Mouse (Mus musculus): ENCODE results near the gene Gabpb2. TPM values are rescaled to one million over a fixed set of nuclear protein-coding genes. Genes with fewer than 3 reads are reported as not detected.
A peak's percentile ranks its signal among the peaks of the same experiment; 100 is the strongest.

Gabpb2 gene
- polyA plus RNA-seq, 1 experiment = 21.4 TPM

DNA sequence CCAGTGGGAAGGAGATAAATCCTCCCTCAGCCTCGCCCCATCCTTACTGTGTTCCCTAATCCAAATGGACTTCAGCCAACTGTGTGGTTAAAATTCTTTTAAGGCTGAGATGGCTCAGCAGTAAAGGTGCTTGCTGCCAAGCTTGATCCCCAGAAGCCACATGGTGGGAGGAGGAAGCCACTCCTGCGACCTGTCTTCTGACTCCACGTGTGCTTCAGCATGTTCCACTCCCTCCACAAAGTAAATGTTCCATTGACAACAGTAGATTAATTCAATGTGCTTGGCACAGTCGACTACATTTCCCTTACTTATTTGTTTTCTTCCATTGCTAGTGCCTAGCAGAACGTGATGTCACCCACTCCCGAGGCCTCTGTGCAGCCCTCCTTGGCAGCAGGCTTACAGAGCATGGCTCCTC, 23.0 kb downstream of the Gabpb2 start:
- no peak for DNase-seq (ENCODE audit: low spot score)

DNA sequence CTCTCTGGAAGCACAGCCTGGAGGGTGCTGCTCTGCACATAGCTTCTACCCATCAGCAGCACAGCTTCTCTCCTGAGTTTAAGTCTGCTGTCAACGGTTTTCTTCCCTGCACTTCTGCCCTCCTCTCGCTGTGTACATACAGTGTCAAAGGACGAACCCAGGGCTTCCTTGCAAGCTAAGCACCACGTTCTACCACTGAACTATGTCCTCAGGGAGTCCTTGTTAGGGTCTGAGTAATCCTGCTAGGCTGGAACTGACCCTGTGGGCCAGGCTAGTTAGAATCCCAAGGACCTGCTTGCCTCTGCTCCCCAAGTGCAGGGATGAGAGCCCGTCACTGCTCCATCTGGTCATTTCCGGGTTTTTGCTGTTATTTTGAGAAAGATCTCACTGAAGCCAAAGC, 30.8 kb downstream of the Gabpb2 start:
- no peak for DNase-seq (ENCODE audit: low spot score)

DNA sequence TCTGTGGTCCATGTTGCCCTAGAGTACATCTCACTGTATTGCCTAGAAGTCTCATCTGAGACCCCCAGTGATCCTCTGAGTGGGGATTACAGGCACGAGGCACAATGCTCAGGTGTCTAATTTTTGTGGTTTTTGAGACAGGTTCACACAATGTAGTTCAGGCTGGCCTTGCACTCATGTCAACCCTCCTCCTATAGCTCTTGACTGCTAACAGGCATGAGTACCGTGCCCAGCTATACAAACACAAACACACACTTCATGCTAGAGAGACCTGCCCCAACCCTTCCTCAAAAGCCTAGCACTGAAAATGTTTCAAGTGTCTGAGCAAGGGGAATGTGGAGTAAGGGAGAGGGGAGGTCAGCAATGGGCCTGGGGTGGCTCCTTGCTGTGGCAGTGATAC, 31.6 kb downstream of the Gabpb2 start:
- DNase-seq (ENCODE audit: low spot score) = no peak

DNA sequence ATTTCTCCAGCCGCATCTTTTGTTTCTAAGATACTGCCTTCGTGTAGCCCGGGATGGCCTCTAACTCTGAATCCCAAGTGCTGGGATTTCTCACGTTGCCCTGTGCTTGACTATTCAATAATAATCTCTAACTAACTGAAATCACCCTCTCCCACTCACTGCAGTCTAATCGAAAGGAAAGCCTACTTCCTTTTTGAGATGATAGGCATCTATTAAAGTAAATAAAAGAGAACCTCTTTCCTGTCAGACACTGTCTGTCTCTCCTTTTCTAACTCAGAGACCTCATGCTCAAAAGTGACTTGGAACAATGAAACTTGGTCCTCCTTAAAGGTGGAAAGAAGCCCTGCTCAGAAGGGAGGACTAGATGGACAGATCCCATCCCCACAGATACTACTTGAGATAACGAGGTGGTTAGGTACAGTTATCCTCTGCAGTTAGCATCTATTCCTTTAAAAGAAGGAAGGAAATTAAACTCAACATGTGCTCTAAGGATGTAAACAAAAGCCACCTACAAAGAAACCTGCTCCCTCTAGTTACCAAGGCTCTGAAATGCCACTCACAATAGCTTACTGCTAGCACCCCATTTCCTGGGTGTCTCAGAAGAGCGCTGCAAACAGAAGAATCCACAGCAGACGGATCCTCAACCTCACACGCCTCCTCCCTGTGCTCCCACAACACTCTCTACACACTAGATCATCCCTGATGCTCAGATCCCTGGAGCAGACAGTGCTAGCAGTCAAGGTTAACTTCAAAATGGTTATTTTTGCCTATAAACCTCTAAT, 32.7 kb downstream of the Gabpb2 start:
- DNase-seq (ENCODE audit: low spot score) = no peak

DNA sequence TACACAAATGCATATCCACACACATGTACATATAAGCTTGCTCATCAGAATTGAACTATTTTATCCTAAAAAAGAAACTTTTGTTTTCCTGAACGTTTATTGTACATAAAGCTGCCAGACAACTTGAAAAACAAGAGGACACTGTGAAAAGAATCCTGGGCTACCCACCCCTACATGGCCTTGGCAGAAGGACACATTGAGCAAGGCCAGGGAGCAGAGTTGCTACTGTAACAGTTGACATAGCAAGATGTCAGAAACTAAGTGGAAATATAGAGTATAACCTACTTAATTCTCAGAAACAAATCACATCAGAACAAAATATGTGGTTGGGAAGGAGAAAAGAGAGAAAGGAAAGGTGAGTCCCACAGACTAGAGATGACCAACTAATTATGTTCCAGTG, 35.9 kb downstream of the Gabpb2 start:
- DNase-seq (ENCODE audit: low spot score) = no peak

DNA sequence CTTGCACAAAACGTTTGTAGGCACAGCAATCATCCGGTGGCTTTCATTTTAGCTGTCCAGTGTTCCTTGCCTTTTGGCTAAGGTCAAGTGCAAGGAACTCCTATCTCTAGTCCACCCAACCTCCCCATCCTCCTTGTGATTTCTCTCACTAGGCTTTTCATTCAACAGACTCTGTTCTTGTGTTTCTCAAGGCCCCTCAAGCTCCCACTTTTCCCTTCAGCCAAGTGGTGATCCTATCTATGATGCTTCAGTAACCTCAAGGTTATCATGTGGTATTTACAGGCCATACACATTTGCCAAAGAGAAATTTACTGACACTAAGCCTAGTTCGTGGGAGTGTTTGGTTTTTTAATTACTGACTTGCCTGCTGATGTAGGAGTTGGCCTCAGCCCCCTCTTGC, 37.8 kb downstream of the Gabpb2 start:
- no peak for DNase-seq (ENCODE audit: low spot score)

DNA sequence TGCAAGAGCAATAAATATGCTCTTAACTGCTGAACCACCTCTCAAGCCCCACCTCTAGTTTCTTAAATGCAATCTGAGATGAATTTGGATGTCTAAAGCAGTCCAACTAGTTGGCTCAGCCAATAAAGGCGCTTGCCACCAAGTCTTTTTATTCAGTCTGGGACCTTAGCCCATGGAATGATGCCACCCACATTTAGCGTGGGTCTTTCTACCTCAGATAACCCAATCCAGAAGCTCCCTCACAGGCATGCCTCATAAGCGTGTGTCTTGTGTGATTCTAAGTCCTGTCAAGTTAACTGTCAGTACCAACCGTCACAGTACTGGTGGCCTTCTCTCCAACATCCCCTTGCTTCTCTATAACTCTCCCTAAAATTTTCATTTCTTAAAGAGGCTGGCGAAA, 38.8 kb downstream of the Gabpb2 start:
- DNase-seq (ENCODE audit: low spot score) = no peak

DNA sequence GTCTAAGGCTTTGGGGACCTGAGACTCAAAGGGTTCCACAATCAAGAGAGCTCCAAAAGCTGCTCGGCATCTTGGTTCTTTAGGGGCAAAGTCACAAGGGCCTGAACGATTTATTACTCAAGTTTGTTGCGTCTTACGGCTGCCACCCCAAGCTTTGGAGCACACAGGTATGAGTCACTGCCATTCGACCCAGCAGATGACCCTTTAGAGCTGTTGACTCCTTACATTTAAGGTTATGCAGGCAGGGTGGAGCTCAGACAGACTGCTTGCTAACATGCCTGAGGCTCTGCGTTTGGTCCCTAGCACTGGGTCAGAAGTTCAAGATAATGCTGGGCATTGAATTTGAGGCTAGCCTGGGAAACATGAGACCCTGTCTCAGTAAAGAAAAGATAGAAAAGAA, 40.1 kb downstream of the Gabpb2 start:
- DNase-seq (ENCODE audit: low spot score) = no peak

DNA sequence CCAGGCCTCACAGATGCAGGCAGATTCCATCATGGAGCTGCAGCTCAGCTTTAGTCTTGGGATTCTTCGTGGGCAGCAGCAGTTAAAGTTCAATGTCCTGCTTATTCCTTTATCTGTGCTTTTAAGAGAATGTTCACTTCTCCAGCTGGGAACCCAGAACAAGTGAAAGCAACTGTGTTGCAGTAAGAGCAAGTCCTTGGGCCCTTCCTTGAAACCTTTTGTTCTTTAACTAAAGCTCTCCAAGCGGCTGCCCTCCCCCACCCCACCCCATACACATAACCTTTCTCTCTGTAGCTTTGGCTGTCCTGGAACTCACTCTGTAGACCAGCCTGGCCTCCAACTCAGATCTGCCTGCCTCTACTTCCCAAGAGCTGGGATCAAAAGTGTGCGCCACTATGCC, 41.2 kb downstream of the Gabpb2 start:
- DNase-seq (ENCODE audit: low spot score) = no peak

DNA sequence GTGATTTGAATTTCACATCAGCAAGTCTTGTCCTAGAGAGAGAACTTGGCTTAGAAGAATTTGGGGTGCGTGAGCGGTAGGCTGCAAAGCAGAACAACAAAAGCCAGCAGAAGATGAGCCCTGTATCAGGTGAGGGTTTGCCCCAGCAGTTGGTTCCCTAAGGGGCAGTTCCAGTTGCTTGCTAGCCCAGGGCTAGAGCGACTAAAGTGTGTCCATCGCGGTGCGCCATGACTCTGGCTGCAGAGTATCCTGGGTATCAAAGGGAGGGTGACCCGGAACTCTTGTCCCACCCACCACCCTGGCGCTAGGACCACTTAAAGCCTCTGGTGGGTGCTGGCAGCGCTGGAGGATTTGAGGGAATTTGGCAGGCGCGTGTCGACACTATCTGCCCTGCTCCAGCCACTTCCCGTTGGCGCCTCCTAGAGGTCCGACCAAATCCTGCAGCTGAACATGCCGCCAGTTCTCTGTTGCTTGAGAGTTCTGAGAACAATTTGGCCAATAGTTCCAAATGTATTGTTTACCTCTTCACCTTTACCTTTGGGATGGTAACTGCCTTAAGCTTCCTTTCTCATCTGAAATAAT, 43.6 kb downstream of the Gabpb2 start:
- DNase-seq (ENCODE audit: low spot score) = peak; percentile 59

DNA sequence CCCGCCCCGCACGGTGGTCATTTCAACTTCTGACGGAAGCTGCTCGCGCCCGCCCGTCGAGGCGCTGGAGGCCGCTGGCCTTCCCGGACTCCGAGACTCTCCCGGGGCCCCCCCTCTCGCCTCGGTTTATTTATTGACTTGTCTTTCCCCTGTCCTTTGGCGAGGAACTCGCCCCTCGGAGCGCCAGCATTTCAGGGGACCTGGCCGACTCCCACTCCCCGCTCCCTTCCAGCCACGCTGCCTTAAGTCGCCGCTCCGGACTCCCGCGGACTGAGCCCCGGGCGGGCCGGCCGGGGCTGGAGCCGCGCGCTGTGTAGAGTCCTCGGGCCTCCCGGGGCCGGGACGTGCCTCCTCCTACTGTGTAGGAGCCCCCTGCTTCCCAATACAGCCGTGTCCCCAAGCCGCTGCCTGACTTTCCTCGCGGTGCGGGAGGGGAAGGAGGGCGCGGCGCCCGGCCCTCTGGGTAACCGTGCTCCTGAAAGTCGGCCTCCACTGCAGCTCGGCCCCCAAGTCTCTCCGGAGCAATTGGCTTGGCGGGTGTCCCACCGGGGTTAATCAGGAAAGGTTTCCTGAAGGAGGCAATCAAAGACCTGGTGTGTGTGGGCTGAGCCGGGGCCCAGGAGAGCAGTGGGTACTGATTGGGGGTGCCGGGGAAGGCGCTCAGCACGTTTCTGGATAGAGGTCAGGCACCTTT, 44.3 kb downstream of the Gabpb2 start:
- DNase-seq (ENCODE audit: low spot score) = no peak

DNA sequence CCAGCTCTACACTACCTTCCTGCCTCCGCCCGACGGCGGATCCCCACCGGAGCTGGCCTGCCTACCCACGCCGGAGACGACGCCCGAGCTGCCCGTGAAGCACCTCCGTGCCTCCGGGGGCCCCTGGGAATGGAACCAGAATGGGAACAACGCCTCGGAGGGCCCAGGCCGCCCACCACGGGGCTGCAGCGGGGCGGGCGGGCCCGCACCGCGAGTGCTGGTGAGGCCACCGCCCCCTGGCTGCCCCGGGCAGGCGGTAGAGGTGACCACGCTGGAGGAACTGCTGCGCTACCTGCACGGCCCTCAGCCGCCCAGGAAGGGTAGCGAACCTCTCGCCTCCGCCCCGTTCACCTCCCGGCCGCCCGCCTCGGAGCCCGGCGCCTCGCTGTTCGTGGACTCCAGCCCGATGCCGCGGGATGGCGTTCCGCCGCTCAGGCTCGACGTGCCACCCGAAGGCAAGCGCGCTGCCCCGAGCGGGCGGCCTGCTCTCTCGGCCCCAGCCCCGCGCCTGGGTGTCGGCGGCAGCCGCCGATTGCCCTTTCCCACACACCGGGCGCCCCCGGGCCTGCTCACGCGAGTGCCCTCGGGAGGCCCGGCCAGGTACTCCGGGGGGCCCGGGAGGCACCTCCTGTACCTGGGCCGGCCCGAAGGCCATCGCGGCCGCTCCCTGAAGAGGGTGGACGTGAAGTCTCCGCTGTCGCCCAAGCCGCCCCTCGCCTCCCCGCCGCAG, 45.0 kb downstream of the Gabpb2 start:
- DNase-seq (ENCODE audit: low spot score) = no peak

DNA sequence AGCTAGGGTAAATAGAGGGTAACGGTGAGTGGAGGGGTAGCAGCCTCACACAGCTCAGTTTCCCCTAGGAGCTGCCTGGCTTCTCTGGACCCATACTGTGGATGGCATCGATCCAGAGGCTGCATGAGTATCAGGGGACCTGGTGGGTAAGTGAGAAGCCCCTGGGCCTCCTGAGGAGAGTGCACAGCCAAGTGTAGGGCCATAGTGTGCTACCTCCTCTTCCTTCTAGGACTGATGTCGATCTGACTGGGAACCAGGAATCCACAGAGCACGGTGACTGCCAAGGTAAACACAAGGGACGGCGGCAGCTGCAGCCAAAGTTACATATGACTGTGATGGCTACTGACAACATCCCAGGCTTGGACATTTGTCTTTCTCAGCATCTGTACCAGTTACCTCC, 46.6 kb downstream of the Gabpb2 start:
- no peak for DNase-seq (ENCODE audit: low spot score)

DNA sequence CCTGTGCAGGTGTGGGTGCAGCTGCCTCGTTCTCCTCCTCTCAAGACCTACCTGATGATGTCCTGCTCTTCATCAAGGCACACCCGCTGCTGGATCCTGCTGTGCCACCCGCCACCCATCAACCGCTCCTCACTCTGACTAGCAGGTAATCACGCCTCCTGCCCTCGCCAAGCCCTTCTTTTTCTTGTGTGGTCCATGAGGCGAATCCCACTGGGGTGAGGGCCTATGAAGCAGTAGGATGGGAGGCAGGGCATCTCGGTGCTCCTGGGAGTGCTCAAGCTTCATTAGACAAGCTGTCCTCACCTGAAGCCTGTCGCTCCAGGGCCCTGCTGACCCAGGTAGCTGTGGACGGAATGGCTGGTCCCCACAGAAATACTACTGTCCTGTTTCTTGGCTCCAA, 47.7 kb downstream of the Gabpb2 start:
- no peak for DNase-seq (ENCODE audit: low spot score)

DNA sequence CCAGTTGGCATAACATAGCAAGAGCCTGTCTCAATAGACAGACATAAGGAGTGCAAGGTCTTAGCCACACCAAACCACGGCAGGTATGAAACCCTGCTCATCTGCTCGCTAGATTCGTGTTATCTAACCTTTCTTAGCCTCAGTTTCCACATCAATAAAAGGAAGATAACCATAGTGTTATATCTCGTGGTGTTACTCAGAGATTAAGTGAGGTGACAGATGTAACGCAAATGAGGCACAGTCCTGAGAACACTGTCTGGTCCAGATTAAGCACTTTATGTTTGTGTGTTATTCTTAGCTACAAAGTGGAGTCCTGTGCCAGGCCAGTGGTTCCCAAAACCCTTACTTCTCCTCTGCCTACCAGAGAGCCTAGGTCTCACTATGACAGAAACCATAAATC, 52.9 kb downstream of the Gabpb2 start:
- no peak for DNase-seq (ENCODE audit: low spot score)

DNA sequence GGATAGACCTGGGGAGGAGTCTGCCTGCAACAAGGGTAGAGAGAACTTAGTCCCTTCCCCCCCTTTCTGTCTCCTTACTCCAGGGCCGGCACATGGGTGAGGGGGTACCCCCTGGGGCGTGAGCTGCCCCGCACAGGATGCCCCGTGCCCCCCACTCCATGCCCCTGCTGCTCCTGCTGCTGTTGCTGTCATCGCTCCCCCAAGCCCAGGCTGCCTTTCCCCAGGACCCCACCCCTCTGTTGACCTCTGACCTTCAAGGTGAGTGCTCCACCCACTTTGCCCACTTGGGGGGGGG, 53.5 kb downstream of the Gabpb2 start:
- no peak for DNase-seq (ENCODE audit: low spot score)

DNA sequence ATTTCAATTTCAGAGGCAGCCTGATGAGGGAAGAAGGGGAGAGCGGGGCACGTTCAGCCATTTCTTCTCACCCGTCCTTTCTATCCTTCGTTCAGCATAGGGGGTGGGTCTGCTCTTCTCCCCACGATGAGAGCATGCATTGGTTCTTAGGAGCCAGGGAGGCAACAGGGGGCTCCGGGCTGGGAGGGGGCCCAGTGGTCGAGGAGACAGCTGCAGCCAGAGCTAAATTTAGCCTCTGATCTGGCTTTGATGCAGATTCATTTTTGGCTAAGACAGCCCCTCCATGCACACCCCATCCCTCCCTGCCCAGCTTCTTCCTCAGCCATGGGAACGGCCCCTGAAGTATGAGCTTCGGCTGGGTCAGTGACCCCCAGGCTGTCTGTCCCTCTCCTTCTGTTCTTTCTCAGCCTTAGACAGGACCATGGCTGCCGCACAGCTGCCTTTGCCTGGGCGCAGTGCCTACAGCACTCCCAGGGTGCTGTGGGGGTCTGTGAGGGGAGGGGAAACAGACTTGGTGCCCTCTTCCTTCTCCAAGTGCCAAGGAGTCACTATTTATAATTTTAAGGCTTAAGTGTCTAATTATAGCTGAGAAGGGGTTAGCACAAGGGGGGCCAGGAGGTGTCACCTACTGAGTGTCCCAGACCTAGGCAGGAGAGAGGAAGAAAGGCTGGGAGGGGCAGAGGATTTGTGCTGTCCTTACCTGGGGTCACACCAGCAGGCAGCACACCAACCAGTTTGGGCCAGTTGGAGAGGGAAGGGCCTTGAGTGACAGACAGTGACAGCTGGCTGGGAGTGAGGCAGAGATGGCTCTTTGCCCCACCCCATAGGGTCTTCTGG, 54.1 kb downstream of the Gabpb2 start:
- no peak for DNase-seq (ENCODE audit: low spot score)

DNA sequence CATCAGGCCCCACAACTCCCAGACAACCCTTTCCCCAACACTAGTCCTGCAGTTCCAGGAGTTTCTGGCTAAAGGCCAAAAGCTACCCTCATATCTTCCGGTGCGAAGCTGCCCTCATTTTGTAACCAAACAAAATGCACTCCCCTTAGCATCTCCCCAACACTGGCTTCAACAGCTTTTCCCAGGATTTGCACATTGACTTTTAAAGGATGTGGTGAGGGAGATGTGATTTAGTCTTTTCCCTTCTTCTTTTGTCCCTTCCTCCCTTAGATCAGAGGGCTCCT, 55.4 kb downstream of the Gabpb2 start:
- DNase-seq (ENCODE audit: low spot score) = no peak

DNA sequence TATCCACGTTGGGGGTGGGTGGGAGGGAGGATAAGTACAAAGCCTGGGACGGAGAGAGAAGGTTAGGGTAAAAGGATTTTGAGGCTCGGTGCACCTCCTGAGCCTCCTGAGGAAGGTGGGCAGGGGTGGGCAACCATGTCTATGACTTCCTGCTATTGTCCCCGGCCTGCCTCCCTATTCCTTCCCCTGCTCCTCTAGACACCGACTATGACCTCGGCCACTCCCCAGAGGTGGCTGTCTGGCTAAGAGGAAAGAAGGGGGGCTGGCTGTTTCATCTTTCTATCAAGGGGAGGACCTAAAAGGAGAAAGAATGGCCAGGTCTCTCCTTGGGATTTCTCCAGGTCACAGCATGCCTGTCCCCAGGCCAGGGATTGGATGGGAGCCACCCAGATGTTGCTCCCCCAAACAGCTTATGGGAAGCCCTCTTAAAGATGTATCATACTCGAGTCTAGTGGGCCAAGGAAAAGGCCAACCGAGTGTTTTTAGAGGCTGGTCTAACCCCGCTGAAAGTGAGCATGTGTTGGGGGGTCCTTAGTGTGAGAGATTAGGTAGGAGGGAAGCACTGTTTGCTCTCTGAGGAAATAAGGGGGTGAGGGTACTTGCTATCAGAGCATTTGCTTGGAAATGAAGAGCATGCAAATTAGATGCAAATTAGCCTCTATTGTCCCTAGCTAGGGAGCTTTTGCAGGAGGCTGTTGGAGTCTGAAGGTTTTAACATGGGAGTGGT, 55.9 kb downstream of the Gabpb2 start:
- DNase-seq (ENCODE audit: low spot score) = no peak

DNA sequence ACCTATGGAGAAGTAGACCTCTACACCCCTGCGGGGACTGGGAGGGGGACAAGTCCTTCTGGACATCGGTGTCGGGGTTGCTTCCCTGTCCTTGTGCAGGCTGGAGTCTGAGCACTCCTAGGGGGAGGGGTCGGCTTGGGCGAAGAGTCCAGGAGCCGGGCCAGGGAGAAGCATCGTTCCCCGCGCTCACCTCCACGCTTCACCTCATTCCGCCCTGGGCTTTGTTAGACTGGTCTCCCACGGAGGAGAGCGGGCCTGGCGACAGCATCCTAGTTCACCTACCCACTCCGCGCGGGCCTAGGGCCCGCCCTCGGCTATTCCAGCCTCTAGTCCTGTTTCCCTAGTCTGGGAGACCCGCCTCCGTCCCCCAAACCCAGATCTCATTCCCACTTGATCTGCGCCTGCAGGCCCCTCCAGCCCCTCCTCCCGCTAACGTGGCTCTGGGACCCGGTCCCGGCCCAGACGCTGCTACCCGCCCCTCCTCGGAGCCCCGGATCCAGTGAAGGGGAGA, 56.6 kb downstream of the Gabpb2 start:
- no peak for DNase-seq (ENCODE audit: low spot score)

Data from urinary bladder, adult 2 months (tissue).